Comparison of ENCODE assay signal across 18 mouse cellular contexts in the genomic region with DNA sequence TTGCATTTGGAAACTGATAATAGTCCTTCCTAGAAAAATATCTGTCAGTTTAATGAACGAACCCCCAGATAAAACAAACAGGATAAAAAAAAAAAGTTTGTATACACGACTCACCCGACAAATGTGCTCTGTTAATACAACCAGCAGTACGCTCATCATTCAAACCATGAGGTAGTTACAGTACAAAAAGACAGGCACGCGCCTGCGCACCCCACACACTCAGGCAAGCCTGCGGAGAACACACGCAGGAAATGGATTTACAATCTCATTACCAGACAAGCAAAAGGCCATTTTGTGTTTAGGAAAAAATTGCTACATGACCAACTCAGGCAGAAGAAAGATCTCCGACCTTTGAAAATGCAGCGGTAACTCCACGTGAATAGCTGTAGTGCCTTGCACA.
DNase-seq lines count a peak whose midpoint lies in the region; ATAC-seq lines count a peak whose summit lies in the region.
"Had no signal": no experiment of that assay in that cellular context is flagged by ENCODE, and none has a peak within 500 bp of the region (broad histone marks: within the 10 kb centered on the region; RNA-seq: fewer than 3 reads in every experiment).

No protein-coding gene starts in this region.

- H3K4me2 ChIP-seq in kidney, embryonic 15.5 days: no peak overlapping the region
- no peak overlapping the region for H3K4me2 ChIP-seq in midbrain, embryonic 16.5 days (ENCODE audit: low read length)
- H3K4me2 ChIP-seq in midbrain, embryonic 14.5 days (ENCODE audit: low read length): no peak overlapping the region
- H3K4me2 ChIP-seq: midbrain, embryonic 13.5 days; neural tube, embryonic 15.5 days had no signal

- 65% methylated on average over 12 of the region's 12 CpGs for WGBS in kidney, embryonic 15.5 days
- 77% methylated on average over 12 of the region's 12 CpGs for WGBS in midbrain, embryonic 16.5 days
- 84% methylated on average over 12 of the region's 12 CpGs for WGBS in midbrain, embryonic 14.5 days

- H3K4me3 ChIP-seq in kidney, embryonic 15.5 days (replicated peaks): no peak overlapping the region
- H3K4me3 ChIP-seq in midbrain, embryonic 16.5 days (ENCODE audit: low read depth, low read length): no peak overlapping the region
- H3K4me3 ChIP-seq in midbrain, embryonic 14.5 days (replicated peaks; ENCODE audit: low read depth, low read length): no peak overlapping the region
- H3K4me3 ChIP-seq: embryonic facial prominence, embryonic 10.5 days; gastrocnemius, adult 2 months; hindbrain, embryonic 10.5 days; midbrain, embryonic 13.5 days; neural tube, embryonic 15.5 days had no signal

- peak overlapping the region; percentile 24; the same call in 1 of the 2 replicates for H3K27ac ChIP-seq in kidney, embryonic 15.5 days
- peak overlapping the region; percentile 4; the same call in 1 of the 2 replicates for H3K27ac ChIP-seq in midbrain, embryonic 16.5 days (ENCODE audit: low read length)
- no peak overlapping the region for H3K27ac ChIP-seq in midbrain, embryonic 14.5 days (replicated peaks; ENCODE audit: low read depth, low read length)
- H3K27ac ChIP-seq: embryonic facial prominence, embryonic 10.5 days; gastrocnemius, adult 2 months; hindbrain, embryonic 10.5 days; midbrain, embryonic 13.5 days; neural tube, embryonic 15.5 days had no signal

- no peaks in the 10 kb centered on the region for H3K9me3 ChIP-seq in kidney, embryonic 15.5 days (replicated peaks)
- H3K9me3 ChIP-seq in midbrain, embryonic 16.5 days (replicated peaks; ENCODE audit: control insufficient read depth, low read length, poor library complexity, severe bottlenecking): no peaks in the 10 kb centered on the region
- no peaks in the 10 kb centered on the region for H3K9me3 ChIP-seq in midbrain, embryonic 14.5 days (ENCODE audit: control insufficient read depth, low read length)
- H3K9me3 ChIP-seq: embryonic facial prominence, embryonic 10.5 days; hindbrain, embryonic 10.5 days; midbrain, embryonic 13.5 days; neural tube, embryonic 15.5 days had no signal

- DNase-seq in kidney, adult 9 months: no peak
- DNase-seq in midbrain, embryonic 14.5 days: no peak
- peak; percentile 53 for DNase-seq in lung, postnatal 36 days
- no peak for DNase-seq in kidney, adult 11 months
- DNase-seq: adrenal gland, adult 8-10 months; cerebellum, adult 8-10 months; gastrocnemius, adult 2 months; kidney, adult 18-20 months; kidney, postnatal 14 days; right cerebral cortex, postnatal 25 days had no signal

- H3K4me1 ChIP-seq in kidney, embryonic 15.5 days: peaks cover 26% of the 10 kb centered on the region
- H3K4me1 ChIP-seq in midbrain, embryonic 16.5 days (ENCODE audit: control insufficient read depth, insufficient read depth, low read length): peaks cover 8% of the 10 kb centered on the region
- peaks cover 10% of the 10 kb centered on the region for H3K4me1 ChIP-seq in midbrain, embryonic 14.5 days (ENCODE audit: control insufficient read depth, insufficient read depth, low read length)

- ATAC-seq in kidney, embryonic 15.5 days (replicated peaks; ENCODE audit: low FRiP score): no peak
- no peak for ATAC-seq in midbrain, embryonic 16.5 days
- ATAC-seq in midbrain, embryonic 14.5 days (ENCODE audit: low FRiP score, low TSS enrichment): no peak
- no peak for ATAC-seq in CD4-positive, CD25-positive, alpha-beta regulatory T cell, adult 4 months
- ATAC-seq: midbrain, embryonic 13.5 days; Patski had no signal

- H3K27me3 ChIP-seq in kidney, embryonic 15.5 days: no peaks in the 10 kb centered on the region
- no peaks in the 10 kb centered on the region for H3K27me3 ChIP-seq in midbrain, embryonic 16.5 days (ENCODE audit: control insufficient read depth, insufficient read depth, low read depth, low read length)
- H3K27me3 ChIP-seq in midbrain, embryonic 14.5 days (ENCODE audit: control insufficient read depth, insufficient read depth, low read length): no peaks in the 10 kb centered on the region
- H3K27me3 ChIP-seq: midbrain, embryonic 13.5 days; neural tube, embryonic 15.5 days; Patski had no signal

- peaks cover 12% of the 10 kb centered on the region; the same call in 1 of the 2 replicates for H3K36me3 ChIP-seq in kidney, embryonic 15.5 days
- no peaks in the 10 kb centered on the region for H3K36me3 ChIP-seq in midbrain, embryonic 16.5 days (ENCODE audit: control insufficient read depth, insufficient read depth, low read length)
- H3K36me3 ChIP-seq in midbrain, embryonic 14.5 days (ENCODE audit: control insufficient read depth, insufficient read depth, low read length): no peaks in the 10 kb centered on the region
- H3K36me3 ChIP-seq: hindbrain, embryonic 10.5 days; midbrain, embryonic 13.5 days; neural tube, embryonic 15.5 days had no signal

- H3K9ac ChIP-seq in kidney, embryonic 15.5 days: no peak overlapping the region
- no peak overlapping the region for H3K9ac ChIP-seq in midbrain, embryonic 16.5 days (ENCODE audit: low read depth, low read length)
- H3K9ac ChIP-seq in midbrain, embryonic 14.5 days (replicated peaks; ENCODE audit: low read length): no peak overlapping the region
- H3K9ac ChIP-seq: midbrain, embryonic 13.5 days; neural tube, embryonic 15.5 days had no signal
